Mouse (Mus musculus): ENCODE data around the gene Ppp1r15a. TPM values are rescaled to one million over a fixed set of nuclear protein-coding genes. Genes with fewer than 3 reads are reported as not detected.
A peak's percentile ranks its signal among the peaks of the same experiment; 100 is the strongest.
"Not testable (repeated sequence)": the region's sequence is repeated elsewhere in the genome, so short reads cannot be mapped to it uniquely, and the experiment has no call there.

Ppp1r15a gene
- polyA plus RNA-seq, 1 experiment: 356 TPM

DNA sequence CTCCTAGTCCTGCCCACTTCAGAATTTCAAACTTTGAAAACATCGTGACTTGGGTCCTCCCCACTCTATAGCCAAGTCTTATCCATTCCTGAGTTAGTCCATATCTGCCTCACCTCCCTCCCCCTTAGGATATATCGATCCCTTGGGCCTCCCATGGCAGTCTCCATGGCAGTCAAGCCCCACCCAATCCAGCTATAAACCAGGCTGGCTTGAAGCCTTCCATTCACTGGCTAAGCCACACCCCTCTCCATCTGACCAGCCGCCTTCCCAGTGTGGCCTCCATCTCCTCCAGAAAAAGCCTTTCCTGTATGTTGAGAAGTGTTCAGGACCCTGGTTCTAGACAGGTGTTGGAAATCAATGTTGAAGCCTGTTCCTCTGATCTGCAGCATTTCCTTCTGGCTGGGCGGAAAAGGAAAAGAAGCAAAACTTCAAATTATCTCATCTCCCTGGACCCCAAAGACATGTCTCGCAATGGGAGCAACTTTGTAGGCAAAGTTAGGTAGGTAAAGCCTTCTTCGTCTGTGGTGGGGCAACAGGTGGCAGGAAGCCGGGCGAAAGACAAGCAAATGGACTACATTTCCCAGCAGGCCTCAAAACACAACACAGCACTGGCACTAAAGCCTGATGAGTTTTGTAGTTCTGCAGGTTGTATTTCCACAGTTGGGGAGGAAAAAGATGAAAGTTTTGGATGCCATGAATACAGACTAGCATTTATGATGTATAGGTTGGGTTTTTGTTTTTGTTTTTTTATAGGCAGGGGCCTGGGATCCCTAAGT is 6.5 kb downstream of the Ppp1r15a start:
- no peak overlapping the region for H3K27ac ChIP-seq (ENCODE audit: control insufficient read depth, insufficient read depth, low read depth, low read length, poor library complexity)
- 70% methylated on average over 8 of the region's 8 CpGs for WGBS
- TF ChIP-seq CTCF (IDR thresholded peaks at IDR 0.05; ENCODE audit: control insufficient read depth, insufficient read depth, low read length) (no peak), POLR2A (IDR thresholded peaks at IDR 0.05; ENCODE audit: borderline replicate concordance, control insufficient read depth, low read depth, low read length) (no peak)
- H3K4me1 ChIP-seq (ENCODE audit: control insufficient read depth, insufficient read depth, low read length): peaks cover 1% of the 10 kb centered on the region; the same call in 1 of the 2 replicates
- H3K4me3 ChIP-seq (replicated peaks; ENCODE audit: control insufficient read depth, low read depth, low read length): no peak overlapping the region

- no peak for TF ChIP-seq POLR2A (IDR thresholded peaks at IDR 0.05; ENCODE audit: borderline replicate concordance, control insufficient read depth, low read depth, low read length)
- no peak for TF ChIP-seq CTCF (IDR thresholded peaks at IDR 0.05; ENCODE audit: control insufficient read depth, insufficient read depth, low read length)
- WGBS: 92% methylated on average over 16 of the region's 16 CpGs
- peaks cover 1% of the 10 kb centered on the region; the same call in 1 of the 2 replicates for H3K4me1 ChIP-seq (ENCODE audit: control insufficient read depth, insufficient read depth, low read length)
- no peak overlapping the region for H3K4me3 ChIP-seq (replicated peaks; ENCODE audit: control insufficient read depth, low read depth, low read length)
- no peak overlapping the region for H3K27ac ChIP-seq (ENCODE audit: control insufficient read depth, insufficient read depth, low read depth, low read length, poor library complexity)
Measured at GRCm38 (mm10) chr7:45518618-45519017, 7.5 kb downstream of the Ppp1r15a start.

DNA sequence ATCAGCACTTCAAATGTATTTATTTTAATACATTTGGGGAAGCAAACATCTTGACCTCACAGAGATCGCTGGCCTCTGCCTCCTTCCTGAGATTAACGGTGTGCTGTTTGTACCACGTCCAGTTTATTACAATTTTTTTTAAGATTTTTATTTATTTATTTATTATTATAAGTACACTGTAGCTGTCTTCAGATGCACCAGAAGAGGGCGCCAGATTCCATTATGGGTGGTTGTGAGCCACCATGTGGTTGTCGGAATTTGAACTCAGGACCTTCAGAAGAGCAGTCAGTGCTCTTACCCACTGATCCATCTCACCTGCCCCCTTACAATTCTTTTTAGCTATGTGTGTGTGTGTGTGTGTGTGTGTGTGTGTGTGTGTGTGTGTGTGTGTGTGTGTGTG is 9.2 kb downstream of the Ppp1r15a start:
- not testable (repeated sequence) for H3K4me1 ChIP-seq (ENCODE audit: control insufficient read depth, insufficient read depth, low read length); H3K4me3 ChIP-seq (replicated peaks; ENCODE audit: control insufficient read depth, low read depth, low read length); H3K27ac ChIP-seq (ENCODE audit: control insufficient read depth, insufficient read depth, low read depth, low read length, poor library complexity)
- 56% methylated on average over 5 of the region's 5 CpGs for WGBS

DNA sequence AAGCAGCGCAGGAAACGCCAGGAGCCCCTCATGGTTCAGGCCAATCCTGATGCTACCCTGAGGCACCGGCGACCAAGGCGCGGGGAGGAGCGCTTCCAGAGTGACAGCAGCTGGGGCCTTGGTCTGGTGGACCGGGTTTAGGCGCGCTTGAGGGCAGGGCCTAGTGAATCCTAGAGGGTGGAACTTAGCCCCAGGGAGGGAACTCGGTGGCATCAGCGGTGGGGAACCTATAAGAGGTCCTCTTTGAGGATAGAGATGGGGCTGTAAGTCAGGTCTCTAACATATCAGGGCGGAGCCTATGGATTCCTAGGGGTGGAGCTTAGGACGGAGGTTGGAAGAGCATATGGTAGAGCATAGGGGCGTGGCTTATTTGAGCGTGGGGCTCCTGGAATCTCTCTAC is 10.6 kb downstream of the Ppp1r15a start:
- Histone ChIP-seq H3K27ac (ENCODE audit: control insufficient read depth, insufficient read depth, low read depth, low read length, poor library complexity) (no peak overlapping the region), H3K4me3 (replicated peaks; ENCODE audit: control insufficient read depth, low read depth, low read length) (no peak overlapping the region), H3K4me1 (ENCODE audit: control insufficient read depth, insufficient read depth, low read length) (no peaks in the 10 kb centered on the region)
- 59% methylated on average over 16 of the region's 16 CpGs for WGBS
- no peak for TF ChIP-seq POLR2A (IDR thresholded peaks at IDR 0.05; ENCODE audit: borderline replicate concordance, control insufficient read depth, low read depth, low read length)
- TF ChIP-seq CTCF (IDR thresholded peaks at IDR 0.05; ENCODE audit: control insufficient read depth, insufficient read depth, low read length): no peak

- H3K4me1 ChIP-seq (ENCODE audit: control insufficient read depth, insufficient read depth, low read length): no peaks in the 10 kb centered on the region
- WGBS: 82% methylated on average over 7 of the region's 7 CpGs
- no peak overlapping the region for H3K27ac ChIP-seq (ENCODE audit: control insufficient read depth, insufficient read depth, low read depth, low read length, poor library complexity)
- no peak overlapping the region for H3K4me3 ChIP-seq (replicated peaks; ENCODE audit: control insufficient read depth, low read depth, low read length)
- TF ChIP-seq POLR2A (IDR thresholded peaks at IDR 0.05; ENCODE audit: borderline replicate concordance, control insufficient read depth, low read depth, low read length): no peak
- no peak for TF ChIP-seq CTCF (IDR thresholded peaks at IDR 0.05; ENCODE audit: control insufficient read depth, insufficient read depth, low read length)
Measured at GRCm38 (mm10) chr7:45514411-45514810, 11.7 kb downstream of the Ppp1r15a start.

- Histone ChIP-seq H3K27ac (ENCODE audit: control insufficient read depth, insufficient read depth, low read depth, low read length, poor library complexity) (peak within 1 kb of the TSS; percentile 77), H3K4me1 (ENCODE audit: control insufficient read depth, insufficient read depth, low read length) (peaks cover 3% of the 10 kb centered on the region; the same call in 1 of the 2 replicates), H3K4me3 (replicated peaks; ENCODE audit: control insufficient read depth, low read depth, low read length) (peak within 1 kb of the TSS; percentile 71)
- no peak for TF ChIP-seq CTCF (IDR thresholded peaks at IDR 0.05; ENCODE audit: control insufficient read depth, insufficient read depth, low read length)
- peak; percentile 75 for TF ChIP-seq POLR2A (IDR thresholded peaks at IDR 0.05; ENCODE audit: borderline replicate concordance, control insufficient read depth, low read depth, low read length)
- under 1% methylated on average over 44 of the region's 44 CpGs for WGBS
Measured at GRCm38 (mm10) chr7:45509912-45510787, 15.9 kb downstream of the Ppp1r15a start, which contains the start of gene Nucb1. TSS of gene Nucb1 (minus strand) at chr7:45510406.

DNA sequence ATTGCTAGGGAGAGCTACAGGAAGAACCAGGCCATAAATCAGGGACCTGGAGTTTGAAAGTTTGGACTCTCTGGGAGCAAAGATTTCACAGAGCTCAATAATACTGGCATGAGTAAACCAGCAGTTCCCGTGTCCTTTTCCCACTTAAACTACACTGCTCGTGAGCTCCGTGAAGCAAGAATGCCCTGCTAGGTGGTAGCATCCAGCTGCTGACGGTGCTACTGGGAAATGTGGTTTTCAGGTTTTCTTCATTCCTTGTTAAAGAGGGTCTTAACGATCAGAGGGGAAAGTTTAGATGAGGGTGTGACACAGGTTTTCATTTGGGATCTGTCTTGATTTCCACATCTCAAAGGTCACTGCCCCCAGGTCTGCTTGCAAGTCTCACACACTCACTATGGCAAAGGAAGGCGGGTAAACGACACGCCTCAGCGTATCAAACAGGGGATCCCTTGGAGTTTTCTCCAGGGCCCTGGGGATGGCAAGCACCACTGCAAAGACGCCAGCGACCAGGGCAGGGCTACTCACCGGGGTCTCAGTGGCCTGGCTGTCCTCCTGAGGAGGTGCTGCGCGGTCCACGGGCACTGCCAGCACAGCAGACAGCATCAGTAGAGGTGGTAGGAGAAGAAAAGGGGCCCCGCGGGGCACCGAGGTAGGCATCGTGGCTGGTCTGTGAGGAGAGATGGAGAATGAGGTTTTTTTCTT is 16.7 kb downstream of the Ppp1r15a start:
- TF ChIP-seq CTCF (IDR thresholded peaks at IDR 0.05; ENCODE audit: control insufficient read depth, insufficient read depth, low read length) (no peak), POLR2A (IDR thresholded peaks at IDR 0.05; ENCODE audit: borderline replicate concordance, control insufficient read depth, low read depth, low read length) (no peak)
- H3K4me3 ChIP-seq (replicated peaks; ENCODE audit: control insufficient read depth, low read depth, low read length): peak overlapping the region; percentile 71
- peak overlapping the region; percentile 77 for H3K27ac ChIP-seq (ENCODE audit: control insufficient read depth, insufficient read depth, low read depth, low read length, poor library complexity)
- peaks cover 3% of the 10 kb centered on the region; the same call in 1 of the 2 replicates for H3K4me1 ChIP-seq (ENCODE audit: control insufficient read depth, insufficient read depth, low read length)
- 4% methylated on average over 19 of the region's 19 CpGs for WGBS

DNA sequence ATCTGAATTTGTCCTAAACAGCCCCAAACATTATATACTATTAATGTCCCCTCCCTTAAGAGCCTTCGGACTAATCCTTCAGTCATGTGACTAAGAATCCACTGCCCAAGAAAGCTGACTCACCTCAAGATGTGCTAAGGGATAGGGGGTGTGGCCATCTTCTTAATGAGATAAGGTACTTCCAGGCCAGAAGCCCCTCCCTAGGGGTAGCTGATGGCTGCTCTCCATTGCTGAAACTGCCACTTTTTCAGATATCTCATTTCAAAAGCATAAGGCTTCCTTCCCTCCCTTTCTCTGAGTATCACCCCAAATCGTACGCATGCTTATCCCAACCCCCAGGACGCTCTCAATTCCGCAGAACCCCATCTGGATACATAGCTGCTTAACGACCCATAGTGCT is 17.5 kb downstream of the Ppp1r15a start:
- 31% methylated on average over 6 of the region's 6 CpGs for WGBS
- H3K4me3 ChIP-seq (replicated peaks; ENCODE audit: control insufficient read depth, low read depth, low read length): peak overlapping the region; percentile 71

More for the DNA sequence above, 17.5 kb downstream of the Ppp1r15a start:
- H3K27ac ChIP-seq (ENCODE audit: control insufficient read depth, insufficient read depth, low read depth, low read length, poor library complexity): peak overlapping the region; percentile 77
- TF ChIP-seq POLR2A (IDR thresholded peaks at IDR 0.05; ENCODE audit: borderline replicate concordance, control insufficient read depth, low read depth, low read length): no peak
- no peak for TF ChIP-seq CTCF (IDR thresholded peaks at IDR 0.05; ENCODE audit: control insufficient read depth, insufficient read depth, low read length)
- peaks cover 3% of the 10 kb centered on the region; the same call in 1 of the 2 replicates for H3K4me1 ChIP-seq (ENCODE audit: control insufficient read depth, insufficient read depth, low read length)
